Mouse (Mus musculus): ENCODE measurements around the gene Dysf.

DNA sequence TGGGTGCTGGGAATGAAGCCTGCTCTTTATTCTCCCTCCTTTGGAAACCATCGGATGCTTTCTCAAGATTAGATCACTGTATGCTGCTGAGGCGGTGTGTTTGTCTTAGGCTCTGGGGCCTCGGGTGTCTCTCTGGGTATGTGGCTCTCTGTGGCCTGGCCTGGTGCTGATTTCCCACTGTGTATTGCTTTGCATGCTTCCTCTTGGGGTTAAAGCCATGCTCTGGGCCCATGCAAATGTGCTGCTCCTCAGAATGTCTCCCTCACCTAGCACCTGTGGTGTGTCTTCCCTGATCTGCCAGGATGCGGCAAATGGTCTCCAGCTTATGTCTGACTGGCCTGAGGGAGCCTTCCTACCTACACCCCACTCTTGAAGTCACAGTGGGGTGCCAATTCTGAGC lies 41.8 kb downstream of the Dysf start:
- no peak for TF ChIP-seq CTCF (IDR thresholded peaks at IDR 0.05; ENCODE audit: control insufficient read depth, insufficient read depth, insufficient replicate concordance, low read depth, low read length)
- no peak for TF ChIP-seq POLR2A (IDR thresholded peaks at IDR 0.05; ENCODE audit: control insufficient read depth, low read depth, low read length)
